In the genomic region with DNA sequence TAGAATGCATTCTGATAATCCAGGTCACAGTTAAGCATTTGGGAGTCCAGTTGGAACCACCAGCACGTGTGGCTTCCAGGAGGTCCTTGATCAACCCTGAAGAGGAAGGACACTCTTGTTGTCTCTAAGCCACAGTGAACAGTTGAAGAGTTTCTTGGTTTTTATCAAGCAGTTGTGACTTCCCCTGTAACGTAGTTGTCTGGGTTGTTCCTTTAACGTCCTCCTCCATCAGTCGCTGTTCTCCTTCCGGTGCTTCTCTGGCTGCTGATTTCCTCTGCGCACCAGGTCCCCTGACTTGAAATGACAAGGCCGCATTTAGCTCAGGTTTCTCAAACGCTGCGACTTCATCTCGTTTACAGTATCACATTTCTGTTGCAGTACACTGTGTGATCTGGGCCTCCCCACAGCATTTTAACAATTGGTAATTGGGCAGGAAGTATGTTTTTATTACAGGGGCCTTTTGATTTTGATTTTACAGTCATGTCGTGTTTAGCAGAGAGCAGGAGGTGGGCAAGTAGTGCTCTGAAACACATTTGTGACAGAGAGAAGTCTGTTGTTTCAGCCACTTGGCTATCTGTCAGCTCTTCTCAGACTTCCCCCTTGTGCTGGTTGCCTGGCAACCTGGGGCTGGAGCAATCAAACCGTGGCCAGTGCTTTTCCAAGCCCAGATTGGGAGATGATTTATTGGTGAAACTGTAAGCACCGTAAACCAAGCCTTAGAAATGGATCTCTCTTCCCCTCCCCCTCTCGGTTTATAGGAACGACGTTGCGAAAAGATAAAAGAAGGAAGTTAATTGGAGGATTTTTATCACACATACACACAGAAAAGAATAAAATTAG, we compare ENCODE assay signal across 8 mouse cellular contexts.
DNase-seq lines count a peak whose midpoint lies in the region; ATAC-seq and TF ChIP-seq lines count a peak whose summit lies in the region.

No protein-coding gene starts in this region.

- peak; percentile 65 for DNase-seq in cerebellum, adult 11 months
- DNase-seq in heart, postnatal 25 days (ENCODE audit: low spot score), result peak; percentile 68
- peak; percentile 78 to 86 for DNase-seq in kidney, postnatal 4 days
- peak; percentile 62 to 77 for DNase-seq in natural killer cell, adult 2 months (ENCODE audit: low spot score in 2 of 2)
- peak; percentile 54 for DNase-seq in stomach, postnatal 0 days (ENCODE audit: low spot score)

- H3K9me3 ChIP-seq in forebrain, embryonic 16.5 days (ENCODE audit: control insufficient read depth, low read length), result no peaks in the 10 kb centered on the region
- no peaks in the 10 kb centered on the region for H3K9me3 ChIP-seq in liver, embryonic 15.5 days (replicated peaks)
- H3K9me3 ChIP-seq in stomach, postnatal 0 days (ENCODE audit: control insufficient read depth, low read length), result no peaks in the 10 kb centered on the region

- WGBS in forebrain, embryonic 16.5 days, result 10% methylated on average over 17 of the region's 17 CpGs
- 7% methylated on average over 17 of the region's 17 CpGs for WGBS in liver, embryonic 15.5 days (ENCODE audit: insufficient replicate concordance)
- 24% methylated on average over 17 of the region's 17 CpGs for WGBS in stomach, postnatal 0 days

- H3K27ac ChIP-seq in forebrain, embryonic 16.5 days (ENCODE audit: low read length), result peak overlapping the region; percentile 92
- peak overlapping the region; percentile 60 for H3K27ac ChIP-seq in liver, embryonic 15.5 days (replicated peaks)
- peak overlapping the region; percentile 75 for H3K27ac ChIP-seq in stomach, postnatal 0 days (replicated peaks)

- peak; percentile 73 for ATAC-seq in CD4-positive, CD25-positive, alpha-beta regulatory T cell, adult 4 months
- peak; percentile 93 for ATAC-seq in forebrain, embryonic 16.5 days
- ATAC-seq in liver, embryonic 15.5 days (ENCODE audit: insufficient read depth), result no peak
- peak; percentile 39; the same call in 1 of the 2 replicates for ATAC-seq in stomach, postnatal 0 days (ENCODE audit: low FRiP score, low TSS enrichment)

- peaks cover 23% of the 10 kb centered on the region for H3K4me1 ChIP-seq in forebrain, embryonic 16.5 days (replicated peaks; ENCODE audit: control insufficient read depth, insufficient read depth, low read length)
- H3K4me1 ChIP-seq in liver, embryonic 15.5 days (replicated peaks), result peaks cover 41% of the 10 kb centered on the region
- peaks cover 2% of the 10 kb centered on the region; the same call in 1 of the 2 replicates for H3K4me1 ChIP-seq in stomach, postnatal 0 days (replicated peaks; ENCODE audit: control insufficient read depth, insufficient read depth)

- 0 out of 2 replicates have a peak overlapping the region, but pooled peaks have one; percentile 5 for H3K9ac ChIP-seq in forebrain, embryonic 16.5 days (replicated peaks; ENCODE audit: low read depth, low read length)
- no peak overlapping the region for H3K9ac ChIP-seq in liver, embryonic 15.5 days
- H3K9ac ChIP-seq in stomach, postnatal 0 days (ENCODE audit: low read length), result peak overlapping the region; percentile 41

- H3K27me3 ChIP-seq in forebrain, embryonic 16.5 days (replicated peaks; ENCODE audit: control insufficient read depth, insufficient read depth, low read length), result no peaks in the 10 kb centered on the region
- H3K27me3 ChIP-seq in liver, embryonic 15.5 days, result no peaks in the 10 kb centered on the region
- no peaks in the 10 kb centered on the region for H3K27me3 ChIP-seq in stomach, postnatal 0 days (ENCODE audit: control insufficient read depth, insufficient read depth, low read length)

- TF ChIP-seq EP300 in stomach, postnatal 0 days (optimal IDR thresholded peaks at IDR 0.05), result no peak

- H3K4me3 ChIP-seq in forebrain, embryonic 16.5 days (replicated peaks; ENCODE audit: low read length), result no peak overlapping the region
- H3K4me3 ChIP-seq in liver, embryonic 15.5 days (replicated peaks), result no peak overlapping the region
- no peak overlapping the region for H3K4me3 ChIP-seq in stomach, postnatal 0 days (ENCODE audit: low read depth, low read length)

- H3K4me2 ChIP-seq in forebrain, embryonic 16.5 days (ENCODE audit: low read length), result peak overlapping the region; percentile 12
- H3K4me2 ChIP-seq in liver, embryonic 15.5 days, result peak overlapping the region; percentile 23
- H3K4me2 ChIP-seq in stomach, postnatal 0 days (replicated peaks; ENCODE audit: low read depth), result no peak overlapping the region

- no peaks in the 10 kb centered on the region for H3K36me3 ChIP-seq in forebrain, embryonic 16.5 days (ENCODE audit: control insufficient read depth, insufficient read depth)
- H3K36me3 ChIP-seq in liver, embryonic 15.5 days (replicated peaks), result no peaks in the 10 kb centered on the region
- no peaks in the 10 kb centered on the region for H3K36me3 ChIP-seq in stomach, postnatal 0 days (ENCODE audit: control insufficient read depth, insufficient read depth, low read length)

- intact Hi-C loops in heart, postnatal 25 days (cut with DNase I), result no loop called here

- TF ChIP-seq CTCF in stomach, postnatal 0 days (IDR thresholded peaks at IDR 0.05; ENCODE audit: low read depth), result no peak
